Mouse (Mus musculus): ENCODE data around the gene Ifnk. TPM values are rescaled to one million over a fixed set of nuclear protein-coding genes. Genes with fewer than 3 reads are reported as not detected.

The Ifnk gene
- polyA plus RNA-seq, 1 experiment from 2014 or later = not detected

DNA sequence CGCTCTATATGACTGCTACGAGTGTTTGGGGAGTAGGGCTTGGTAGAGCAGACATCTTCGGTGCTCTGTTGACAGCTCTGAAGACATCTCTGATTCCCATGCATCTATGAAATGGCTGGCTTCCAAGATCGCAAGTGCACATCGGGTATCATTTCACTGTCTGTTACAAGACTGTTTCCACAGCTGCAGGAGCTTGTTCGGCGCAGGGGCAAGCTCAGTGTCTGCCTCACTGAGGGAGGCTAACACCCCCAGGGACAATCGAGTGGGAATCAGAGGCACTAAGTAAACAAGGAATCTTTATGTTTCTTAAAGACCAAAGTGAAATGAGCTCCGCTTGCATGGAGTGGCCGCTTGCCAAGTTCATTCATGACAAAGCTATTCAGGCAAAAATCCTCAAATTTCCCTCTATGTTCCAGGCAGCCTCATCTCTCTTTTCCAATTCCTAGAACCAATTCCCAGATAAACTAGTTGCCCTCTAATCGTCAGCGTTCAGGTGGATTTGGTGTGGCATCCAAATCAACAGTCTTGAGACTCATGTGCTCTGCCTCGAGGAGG lies 17.8 kb downstream of the Ifnk start:
- H3K36me3 ChIP-seq (ENCODE audit: insufficient read depth, low read length) = no peaks in the 10 kb centered on the region
- DNase-seq (ENCODE audit: low spot score) = peak; percentile 27
- H3K4me2 ChIP-seq (ENCODE audit: low read length) = no peak overlapping the region
- no peak for TF ChIP-seq CTCF (IDR thresholded peaks at IDR 0.05; ENCODE audit: low read depth)
- no peaks in the 10 kb centered on the region for H3K4me1 ChIP-seq (replicated peaks; ENCODE audit: insufficient read depth, low read length)
- no peak overlapping the region for H3K27ac ChIP-seq
- WGBS = 46% methylated on average over 13 of the region's 13 CpGs
- H3K4me3 ChIP-seq (replicated peaks; ENCODE audit: low read depth, low read length) = no peak overlapping the region
- H3K9me3 ChIP-seq (replicated peaks; ENCODE audit: low read length) = no peaks in the 10 kb centered on the region
- H3K27me3 ChIP-seq (ENCODE audit: insufficient read depth, low read length) = no peaks in the 10 kb centered on the region
- no peak overlapping the region for H3K9ac ChIP-seq (ENCODE audit: low read depth, low read length)
- ATAC-seq (replicated peaks; ENCODE audit: low FRiP score, low read depth) = no peak

- H3K4me3 ChIP-seq (replicated peaks; ENCODE audit: low read depth, low read length) = no peak overlapping the region
- WGBS = 95% methylated on average over 2 of the region's 2 CpGs
- H3K9me3 ChIP-seq (replicated peaks; ENCODE audit: low read length) = no peaks in the 10 kb centered on the region
- no peak overlapping the region for H3K9ac ChIP-seq (ENCODE audit: low read depth, low read length)
- no peak for TF ChIP-seq CTCF (IDR thresholded peaks at IDR 0.05; ENCODE audit: low read depth)
- ATAC-seq (replicated peaks; ENCODE audit: low FRiP score, low read depth) = no peak
- H3K4me2 ChIP-seq (ENCODE audit: low read length) = no peak overlapping the region
- H3K36me3 ChIP-seq (ENCODE audit: insufficient read depth, low read length) = no peaks in the 10 kb centered on the region
- no peaks in the 10 kb centered on the region for H3K27me3 ChIP-seq (ENCODE audit: insufficient read depth, low read length)
- H3K4me1 ChIP-seq (replicated peaks; ENCODE audit: insufficient read depth, low read length) = no peaks in the 10 kb centered on the region
- H3K27ac ChIP-seq = no peak overlapping the region
- no peak for DNase-seq (ENCODE audit: low spot score)
Measured at GRCm38 (mm10) chr4:35172471-35172870, 20.6 kb downstream of the Ifnk start.

- 57% methylated on average over 1 of the region's 1 CpGs for WGBS
- no peak for DNase-seq (ENCODE audit: low spot score)
- no peaks in the 10 kb centered on the region for H3K27me3 ChIP-seq (ENCODE audit: insufficient read depth, low read length)
- no peak for TF ChIP-seq CTCF (IDR thresholded peaks at IDR 0.05; ENCODE audit: low read depth)
- H3K27ac ChIP-seq = no peak overlapping the region
- H3K36me3 ChIP-seq (ENCODE audit: insufficient read depth, low read length) = no peaks in the 10 kb centered on the region
- H3K4me1 ChIP-seq (replicated peaks; ENCODE audit: insufficient read depth, low read length) = no peaks in the 10 kb centered on the region
- no peak overlapping the region for H3K9ac ChIP-seq (ENCODE audit: low read depth, low read length)
- no peak overlapping the region for H3K4me3 ChIP-seq (replicated peaks; ENCODE audit: low read depth, low read length)
- no peak overlapping the region for H3K4me2 ChIP-seq (ENCODE audit: low read length)
- no peaks in the 10 kb centered on the region for H3K9me3 ChIP-seq (replicated peaks; ENCODE audit: low read length)
- ATAC-seq (replicated peaks; ENCODE audit: low FRiP score, low read depth) = no peak
Measured at GRCm38 (mm10) chr4:35173551-35173950, 21.7 kb downstream of the Ifnk start.

GRCm38 (mm10) chr4:35175566-35175965 lies 23.7 kb downstream of the Ifnk start:
- no peak for TF ChIP-seq CTCF (IDR thresholded peaks at IDR 0.05; ENCODE audit: low read depth)
- WGBS = 90% methylated on average over 2 of the region's 2 CpGs
- DNase-seq (ENCODE audit: low spot score) (no peak), ATAC-seq (replicated peaks; ENCODE audit: low FRiP score, low read depth) (no peak)
- Histone ChIP-seq H3K36me3 (ENCODE audit: insufficient read depth, low read length) (no peaks in the 10 kb centered on the region), H3K4me1 (replicated peaks; ENCODE audit: insufficient read depth, low read length) (no peaks in the 10 kb centered on the region), H3K27ac (no peak overlapping the region), H3K4me3 (replicated peaks; ENCODE audit: low read depth, low read length) (no peak overlapping the region), H3K9me3 (replicated peaks; ENCODE audit: low read length) (no peaks in the 10 kb centered on the region), H3K27me3 (ENCODE audit: insufficient read depth, low read length) (no peaks in the 10 kb centered on the region), H3K4me2 (ENCODE audit: low read length) (no peak overlapping the region), H3K9ac (ENCODE audit: low read depth, low read length) (no peak overlapping the region)

- no peak for TF ChIP-seq CTCF (IDR thresholded peaks at IDR 0.05; ENCODE audit: low read depth)
- Histone ChIP-seq H3K4me1 (replicated peaks; ENCODE audit: insufficient read depth, low read length) (no peaks in the 10 kb centered on the region), H3K9me3 (replicated peaks; ENCODE audit: low read length) (no peaks in the 10 kb centered on the region), H3K27ac (no peak overlapping the region), H3K27me3 (ENCODE audit: insufficient read depth, low read length) (no peaks in the 10 kb centered on the region), H3K4me2 (ENCODE audit: low read length) (no peak overlapping the region), H3K36me3 (ENCODE audit: insufficient read depth, low read length) (no peaks in the 10 kb centered on the region), H3K4me3 (replicated peaks; ENCODE audit: low read depth, low read length) (no peak overlapping the region), H3K9ac (ENCODE audit: low read depth, low read length) (no peak overlapping the region)
- DNase-seq (ENCODE audit: low spot score) (peak; percentile 27), ATAC-seq (replicated peaks; ENCODE audit: low FRiP score, low read depth) (no peak)
- whole genome bisulfite sequencing = 55% methylated on average over 12 of the region's 12 CpGs
Measured at GRCm38 (mm10) chr4:35177926-35178645, 26.2 kb downstream of the Ifnk start.

GRCm38 (mm10) chr4:35187617-35188326 lies 35.9 kb downstream of the Ifnk start:
- WGBS = 90% methylated on average over 8 of the region's 8 CpGs
- no peak for TF ChIP-seq CTCF (IDR thresholded peaks at IDR 0.05; ENCODE audit: low read depth)
- DNase-seq (ENCODE audit: low spot score) (no peak), ATAC-seq (replicated peaks; ENCODE audit: low FRiP score, low read depth) (no peak)
- no peaks in the 10 kb centered on the region for H3K36me3 ChIP-seq (ENCODE audit: insufficient read depth, low read length)
- H3K9me3 ChIP-seq (replicated peaks; ENCODE audit: low read length) = no peaks in the 10 kb centered on the region
- no peaks in the 10 kb centered on the region for H3K4me1 ChIP-seq (replicated peaks; ENCODE audit: insufficient read depth, low read length)
- H3K27ac ChIP-seq = no peak overlapping the region
- no peak overlapping the region for H3K9ac ChIP-seq (ENCODE audit: low read depth, low read length)
- H3K4me2 ChIP-seq (ENCODE audit: low read length) = no peak overlapping the region
- H3K27me3 ChIP-seq (ENCODE audit: insufficient read depth, low read length) = no peaks in the 10 kb centered on the region
- no peak overlapping the region for H3K4me3 ChIP-seq (replicated peaks; ENCODE audit: low read depth, low read length)

Data from kidney, postnatal 0 days (tissue).